ENCODE assay signal across 9 mouse cellular contexts in genomic region chr14:60738434-60738938, GRCm38 (mm10). TPM values are rescaled to one million over a fixed set of nuclear protein-coding genes. Genes with fewer than 3 reads are reported as not detected.
DNase-seq lines count a peak whose midpoint lies in the region; ATAC-seq lines count a peak whose summit lies in the region.
"Had no signal": no experiment of that assay in that cellular context is flagged by ENCODE, and none has a peak within 500 bp of the region (broad histone marks: within the 10 kb centered on the region; RNA-seq: fewer than 3 reads in every experiment).

No protein-coding gene starts in this region.

- no peaks in the 10 kb centered on the region for H3K9me3 ChIP-seq in midbrain, embryonic 11.5 days (ENCODE audit: control insufficient read depth, low read length)
- H3K9me3 ChIP-seq in midbrain, embryonic 14.5 days (ENCODE audit: control insufficient read depth, low read length), result no peaks in the 10 kb centered on the region
- H3K9me3 ChIP-seq in forebrain, embryonic 15.5 days, result no peaks in the 10 kb centered on the region
- H3K9me3 ChIP-seq in liver, embryonic 13.5 days (replicated peaks), result no peaks in the 10 kb centered on the region
- H3K9me3 ChIP-seq in stomach, embryonic 16.5 days (replicated peaks; ENCODE audit: control insufficient read depth, low read length), result no peaks in the 10 kb centered on the region

- no peak overlapping the region for H3K4me2 ChIP-seq in midbrain, embryonic 11.5 days
- no peak overlapping the region for H3K4me2 ChIP-seq in midbrain, embryonic 14.5 days (ENCODE audit: low read length)
- no peak overlapping the region for H3K4me2 ChIP-seq in forebrain, embryonic 15.5 days (replicated peaks)
- H3K4me2 ChIP-seq in liver, embryonic 13.5 days, result no peak overlapping the region
- H3K4me2 ChIP-seq in stomach, embryonic 16.5 days (ENCODE audit: low read depth, low read length), result 0 out of 2 replicates have a peak overlapping the region, but pooled peaks have one; percentile 14

- no peak overlapping the region for H3K4me3 ChIP-seq in midbrain, embryonic 11.5 days (ENCODE audit: low read depth, low read length)
- no peak overlapping the region for H3K4me3 ChIP-seq in midbrain, embryonic 14.5 days (replicated peaks; ENCODE audit: low read depth, low read length)
- no peak overlapping the region for H3K4me3 ChIP-seq in forebrain, embryonic 15.5 days
- H3K4me3 ChIP-seq in liver, embryonic 13.5 days (replicated peaks), result no peak overlapping the region
- no peak overlapping the region for H3K4me3 ChIP-seq in stomach, embryonic 16.5 days (replicated peaks; ENCODE audit: low read length)

- no peaks in the 10 kb centered on the region for H3K27me3 ChIP-seq in midbrain, embryonic 11.5 days (ENCODE audit: control insufficient read depth, insufficient read depth, low read length)
- no peaks in the 10 kb centered on the region for H3K27me3 ChIP-seq in midbrain, embryonic 14.5 days (ENCODE audit: control insufficient read depth, insufficient read depth, low read length)
- H3K27me3 ChIP-seq in forebrain, embryonic 15.5 days, result no peaks in the 10 kb centered on the region
- H3K27me3 ChIP-seq in liver, embryonic 13.5 days, result no peaks in the 10 kb centered on the region
- H3K27me3 ChIP-seq in stomach, embryonic 16.5 days (ENCODE audit: control insufficient read depth, insufficient read depth, low read length), result no peaks in the 10 kb centered on the region

- no peak for ATAC-seq in midbrain, embryonic 11.5 days (ENCODE audit: low FRiP score)
- no peak for ATAC-seq in midbrain, embryonic 14.5 days (ENCODE audit: low FRiP score, low TSS enrichment)
- ATAC-seq in forebrain, embryonic 15.5 days (replicated peaks), result no peak
- ATAC-seq in liver, embryonic 13.5 days (ENCODE audit: low read depth), result no peak
- no peak for ATAC-seq in stomach, embryonic 16.5 days (ENCODE audit: insufficient read depth, low FRiP score)

- H3K36me3 ChIP-seq in midbrain, embryonic 11.5 days (ENCODE audit: control insufficient read depth, insufficient read depth, low read length), result no peaks in the 10 kb centered on the region; the same call in 1 of the 2 replicates
- H3K36me3 ChIP-seq in midbrain, embryonic 14.5 days (ENCODE audit: control insufficient read depth, insufficient read depth, low read length), result no peaks in the 10 kb centered on the region
- H3K36me3 ChIP-seq in forebrain, embryonic 15.5 days, result no peaks in the 10 kb centered on the region
- no peaks in the 10 kb centered on the region for H3K36me3 ChIP-seq in liver, embryonic 13.5 days
- H3K36me3 ChIP-seq in stomach, embryonic 16.5 days (ENCODE audit: control insufficient read depth, insufficient read depth, low read length), result no peaks in the 10 kb centered on the region

- H3K4me1 ChIP-seq in midbrain, embryonic 11.5 days (ENCODE audit: control insufficient read depth, insufficient read depth, low read length), result peaks cover 33% of the 10 kb centered on the region
- peaks cover 21% of the 10 kb centered on the region for H3K4me1 ChIP-seq in midbrain, embryonic 14.5 days (ENCODE audit: control insufficient read depth, insufficient read depth, low read length)
- peaks cover 76% of the 10 kb centered on the region for H3K4me1 ChIP-seq in forebrain, embryonic 15.5 days
- H3K4me1 ChIP-seq in liver, embryonic 13.5 days (replicated peaks), result peaks cover 67% of the 10 kb centered on the region
- peaks cover 55% of the 10 kb centered on the region for H3K4me1 ChIP-seq in stomach, embryonic 16.5 days (ENCODE audit: control insufficient read depth, insufficient read depth, low read length)

- DNase-seq in midbrain, embryonic 11.5 days (ENCODE audit: low spot score, missing footprints), result peak; percentile 85
- no peak for DNase-seq in midbrain, embryonic 14.5 days
- DNase-seq in liver, embryonic 13.5 days, result no peak
- DNase-seq in MN1 (ENCODE audit: low spot score), result no peak
- DNase-seq in cerebellum, adult 9-11 months, result no peak
- DNase-seq in frontal cortex, postnatal 36 days (ENCODE audit: low spot score in 2 of 2), result no peak

- WGBS in midbrain, embryonic 11.5 days, result 66% methylated on average over 10 of the region's 10 CpGs
- WGBS in midbrain, embryonic 14.5 days, result 70% methylated on average over 10 of the region's 10 CpGs
- WGBS in forebrain, embryonic 15.5 days, result 60% methylated on average over 10 of the region's 10 CpGs
- WGBS in liver, embryonic 13.5 days (ENCODE audit: insufficient replicate concordance), result 35% methylated on average over 10 of the region's 10 CpGs
- WGBS in stomach, embryonic 16.5 days, result 51% methylated on average over 10 of the region's 10 CpGs

- H3K27ac ChIP-seq in midbrain, embryonic 11.5 days (ENCODE audit: low read depth, low read length), result no peak overlapping the region
- no peak overlapping the region; the same call in 1 of the 2 replicates for H3K27ac ChIP-seq in midbrain, embryonic 14.5 days (replicated peaks; ENCODE audit: low read depth, low read length)
- peak overlapping the region; percentile 50; the same call in 1 of the 2 replicates for H3K27ac ChIP-seq in forebrain, embryonic 15.5 days (replicated peaks)
- peak overlapping the region; percentile 60 for H3K27ac ChIP-seq in liver, embryonic 13.5 days
- peak overlapping the region; percentile 75 for H3K27ac ChIP-seq in stomach, embryonic 16.5 days (ENCODE audit: low read length)

- H3K9ac ChIP-seq in midbrain, embryonic 11.5 days (ENCODE audit: low read length), result no peak overlapping the region
- no peak overlapping the region for H3K9ac ChIP-seq in midbrain, embryonic 14.5 days (replicated peaks; ENCODE audit: low read length)
- H3K9ac ChIP-seq in forebrain, embryonic 15.5 days (replicated peaks), result no peak overlapping the region
- no peak overlapping the region for H3K9ac ChIP-seq in liver, embryonic 13.5 days
- H3K9ac ChIP-seq in stomach, embryonic 16.5 days (ENCODE audit: low read length), result peak overlapping the region; percentile 38; the same call in 1 of the 2 replicates

RNA-seq across cellular contexts. Expression of gene C1qtnf9, which starts 29.4 kb away (rescaled TPM):
- not detected in 2 replicates for polyA plus RNA-seq in midbrain, embryonic 11.5 days (2014; fragmentation: Nextera tagmentation; extraction: Ambion mirVana)
- not detected in 2 replicates for polyA plus RNA-seq in midbrain, embryonic 14.5 days (2014; fragmentation: Nextera tagmentation; extraction: Ambion mirVana)
- polyA plus RNA-seq in forebrain, embryonic 15.5 days (2015; fragmentation: Nextera tagmentation; extraction: Ambion mirVana), result 0.13 and 0.17 TPM in 2 replicates
- polyA plus RNA-seq in liver, embryonic 13.5 days (2015; fragmentation: Nextera tagmentation; extraction: Ambion mirVana), result 0.13 and 0.16 TPM in 2 replicates
- 3.6 and 4.0 TPM in 2 replicates for polyA plus RNA-seq in stomach, embryonic 16.5 days (2015; fragmentation: Nextera tagmentation; extraction: Ambion mirVana)
- polyA plus RNA-seq: neural tube, embryonic 14.5 days had no signal

RNA-seq across cellular contexts. Expression of gene Mipep, which starts 45.9 kb away (rescaled TPM):
- polyA plus RNA-seq in midbrain, embryonic 11.5 days (2014; fragmentation: Nextera tagmentation; extraction: Ambion mirVana), result 26.6 and 26.7 TPM in 2 replicates
- polyA plus RNA-seq in midbrain, embryonic 14.5 days (2014; fragmentation: Nextera tagmentation; extraction: Ambion mirVana), result 15.7 and 21.3 TPM in 2 replicates
- 21.4 and 22.0 TPM in 2 replicates for polyA plus RNA-seq in forebrain, embryonic 15.5 days (2015; fragmentation: Nextera tagmentation; extraction: Ambion mirVana)
- polyA plus RNA-seq in liver, embryonic 13.5 days (2015; fragmentation: Nextera tagmentation; extraction: Ambion mirVana), result 13.5 and 16.3 TPM in 2 replicates
- 17.7 and 18.8 TPM in 2 replicates for polyA plus RNA-seq in stomach, embryonic 16.5 days (2015; fragmentation: Nextera tagmentation; extraction: Ambion mirVana)

Comparison
In these comparisons a context has a peak if more than half of its experiments do, and no peak if none do; other contexts are left out.
1. H3K27ac ChIP-seq: peak in forebrain, embryonic 15.5 days (single experiment), liver, embryonic 13.5 days (single experiment) and stomach, embryonic 16.5 days (single experiment); none in midbrain, embryonic 11.5 days (single experiment) and midbrain, embryonic 14.5 days (single experiment).